7 mouse cellular contexts compared by ENCODE assay signal in genomic region chr7:101450422-101451401, GRCm38 (mm10). TPM values are rescaled to one million over a fixed set of nuclear protein-coding genes. Genes with fewer than 3 reads are reported as not detected.
A peak's percentile ranks its signal among the peaks of the same experiment; 100 is the strongest.
DNase-seq lines count a peak whose midpoint lies in the region; ATAC-seq and TF ChIP-seq lines count a peak whose summit lies in the region.

No protein-coding gene starts in this region.

- H3K4me1 ChIP-seq in limb, embryonic 10.5 days, result peaks cover 14% of the 10 kb centered on the region
- H3K4me1 ChIP-seq in midbrain, embryonic 12.5 days, result peaks cover 4% of the 10 kb centered on the region; the same call in 1 of the 2 replicates
- no peaks in the 10 kb centered on the region for H3K4me1 ChIP-seq in small intestine, adult 2 months (ENCODE audit: control insufficient read depth, insufficient read depth, insufficient read length, low read length)

- TF ChIP-seq CTCF in small intestine, adult 2 months (IDR thresholded peaks at IDR 0.05; ENCODE audit: extremely low read depth, insufficient read length, insufficient replicate concordance, low read depth, low read length), result peak; percentile 90

- under 1% methylated on average over 68 of the region's 68 CpGs for WGBS in limb, embryonic 10.5 days
- under 1% methylated on average over 64 of the region's 68 CpGs for WGBS in midbrain, embryonic 12.5 days
- WGBS in small intestine, adult 2 months, result 1% methylated on average over 66 of the region's 68 CpGs

- 0 out of 2 replicates have a peak, but pooled peaks have one; percentile 8 for TF ChIP-seq POLR2A in small intestine, adult 2 months (IDR thresholded peaks at IDR 0.05; ENCODE audit: low read depth, low read length)

- H3K9ac ChIP-seq in midbrain, embryonic 12.5 days (replicated peaks), result peak overlapping the region; percentile 57

- H3K27me3 ChIP-seq in limb, embryonic 10.5 days (ENCODE audit: low read depth, poor library complexity, severe bottlenecking), result peaks cover 48% of the 10 kb centered on the region
- peaks cover 50% of the 10 kb centered on the region for H3K27me3 ChIP-seq in midbrain, embryonic 12.5 days
- H3K27me3 ChIP-seq in small intestine, adult 2 months (ENCODE audit: control insufficient read depth, insufficient read depth, low read length), result peaks cover 13% of the 10 kb centered on the region

- DNase-seq in adrenal gland, postnatal 10 days, result peak; percentile 96
- peak; percentile 93 for DNase-seq in embryo, embryonic 9.5 days (ENCODE audit: extremely low spot score)
- peak; percentile 99 for DNase-seq in heart, adult 11 months
- peak; percentile 68 for DNase-seq in kidney, adult 11 months
- DNase-seq in limb, embryonic 10.5 days (ENCODE audit: low spot score), result peak; percentile 95

- peak overlapping the region; percentile 50; the same call in 1 of the 2 replicates for H3K27ac ChIP-seq in limb, embryonic 10.5 days
- no peak overlapping the region for H3K27ac ChIP-seq in midbrain, embryonic 12.5 days (replicated peaks)
- H3K27ac ChIP-seq in small intestine, adult 2 months (ENCODE audit: insufficient read depth, low read depth, low read length), result no peak overlapping the region

- H3K9me3 ChIP-seq in limb, embryonic 10.5 days (replicated peaks), result no peaks in the 10 kb centered on the region
- no peaks in the 10 kb centered on the region for H3K9me3 ChIP-seq in midbrain, embryonic 12.5 days

- peak overlapping the region; percentile 65 for H3K4me3 ChIP-seq in limb, embryonic 10.5 days
- peak overlapping the region; percentile 55 for H3K4me3 ChIP-seq in midbrain, embryonic 12.5 days
- peak overlapping the region; percentile 71 for H3K4me3 ChIP-seq in small intestine, adult 2 months (ENCODE audit: low read depth, low read length)

- peak overlapping the region; percentile 99 for H3K4me2 ChIP-seq in midbrain, embryonic 12.5 days (replicated peaks)

- peak; percentile 83 for ATAC-seq in midbrain, embryonic 12.5 days (ENCODE audit: low FRiP score, low read depth)

- no peaks in the 10 kb centered on the region for H3K36me3 ChIP-seq in limb, embryonic 10.5 days
- no peaks in the 10 kb centered on the region for H3K36me3 ChIP-seq in midbrain, embryonic 12.5 days
- H3K36me3 ChIP-seq in small intestine, adult 2 months (ENCODE audit: control insufficient read depth, insufficient read depth, low read length), result no peaks in the 10 kb centered on the region

RNA-seq across cellular contexts. Expression of gene Pde2a, which starts 29.2 kb away (rescaled TPM):
- total RNA-seq in adrenal gland, postnatal 10 days (2021), result 100 to 1,000 TPM; 113 to 120 TPM
- 9.2 and 9.3 TPM in 2 replicates for polyA plus RNA-seq in limb, embryonic 10.5 days (2016; fragmentation: Nextera tagmentation; extraction: Ambion mirVana)
- polyA plus RNA-seq in midbrain, embryonic 12.5 days (2016; fragmentation: Nextera tagmentation; extraction: Ambion mirVana), result 16.1 and 17.8 TPM in 2 replicates
- polyA plus RNA-seq in small intestine, adult 2 months (2012; rRNA removed), result 11.4 and 17.6 TPM in 2 replicates

RNA-seq across cellular contexts. Expression of gene Gm45837, which starts 40.0 kb away (rescaled TPM):
- total RNA-seq in adrenal gland, postnatal 10 days (2021), result 1 to 10 TPM in 1 of 2 experiments, not detected in 1; 3.7 TPM
- polyA plus RNA-seq in limb, embryonic 10.5 days (2016; fragmentation: Nextera tagmentation; extraction: Ambion mirVana), result 0.06 TPM in 1 of 2 replicates, not detected in the other
- not detected in 2 replicates for polyA plus RNA-seq in midbrain, embryonic 12.5 days (2016; fragmentation: Nextera tagmentation; extraction: Ambion mirVana)
- polyA plus RNA-seq in small intestine, adult 2 months (2012; rRNA removed), result 0.51 TPM in 1 of 2 replicates, not detected in the other
